Mouse (Mus musculus) heart, embryonic 14.5 days (tissue): Measurements from ENCODE around the gene Creb5. TPM values are rescaled to one million over a fixed set of nuclear protein-coding genes. Genes with fewer than 3 reads are reported as not detected.

ENCODE experiments used
- ATAC-seq: fragments of 200-750 bp; cut with Nextera tagmentation; 2 replicates; pipeline ENCODE4 v1.8.0; 2017; ENCODE audit warnings: low read depth, moderate TSS enrichment; ENCODE audit not compliant: insufficient number of reproducible peaks, insufficient read depth, low FRiP score
- H3K27ac ChIP-seq, 2 experiments: fragments of 200-500 bp in 1 of 2; fragments of 300-500 bp in 1 of 2; sonication (generic) in 1 of 2; replicated peaks in 1 of 2; 2 replicates each; pipeline ENCODE4 v1.5.1; 2012 to 2014; ENCODE audit warnings: low read depth in 2 of 2, low read length in 2 of 2, control low read depth in 1 of 2, mild to moderate bottlenecking in 1 of 2, mixed read lengths in 1 of 2; ENCODE audit not compliant: control insufficient read depth in 1 of 2, insufficient read depth in 1 of 2
- H3K27me3 ChIP-seq: fragments of 300-500 bp; sonication (generic); 2 replicates; pipeline ENCODE4 v1.6.1; 2014; ENCODE audit warnings: mild to moderate bottlenecking, low read length, control low read depth; ENCODE audit not compliant: control insufficient read depth, insufficient read depth
- H3K36me3 ChIP-seq: fragments of 300-500 bp; sonication (generic); 2 replicates; pipeline ENCODE4 v1.6.1; 2014; ENCODE audit warnings: mild to moderate bottlenecking, control low read depth, low read length, mixed read lengths; ENCODE audit not compliant: control insufficient read depth, insufficient read depth
- H3K4me1 ChIP-seq, 2 experiments: fragments of 200-500 bp in 1 of 2; fragments of 300-500 bp in 1 of 2; sonication (generic) in 1 of 2; 2 replicates each; pipeline ENCODE4 v1.6.1; 2012 to 2014; ENCODE audit warnings: low read length in 2 of 2, control low read depth in 1 of 2, mixed read lengths in 1 of 2; ENCODE audit not compliant: control insufficient read depth in 2 of 2, insufficient read depth in 2 of 2
- H3K4me2 ChIP-seq: fragments of 300-500 bp; sonication (generic); 2 replicates; pipeline ENCODE4 v1.6.1; 2014; ENCODE audit warnings: mild to moderate bottlenecking, low read length
- H3K4me3 ChIP-seq, 2 experiments: fragments of 200-500 bp in 1 of 2; fragments of 300-500 bp in 1 of 2; sonication (generic) in 1 of 2; 2 replicates each; pipeline ENCODE4 v1.5.1; 2012 to 2014; ENCODE audit warnings: low read length in 2 of 2, mild to moderate bottlenecking in 2 of 2, control low read depth in 1 of 2, low read depth in 1 of 2, moderate library complexity in 1 of 2; ENCODE audit not compliant: control insufficient read depth in 1 of 2, insufficient read depth in 1 of 2
- H3K9ac ChIP-seq: fragments of 300-500 bp; sonication (generic); 2 replicates; pipeline ENCODE4 v1.6.1; 2014; ENCODE audit warnings: mild to moderate bottlenecking, low read length
- H3K9me3 ChIP-seq: fragments of 300-500 bp; sonication (generic); 2 replicates; pipeline ENCODE4 v1.6.1; 2016; ENCODE audit warnings: low read length, control low read depth; ENCODE audit not compliant: control insufficient read depth
- WGBS: fragments of 180-500 bp; shearing (Covaris S2); extraction: QIAGEN DNeasy Blood & Tissue Kit; methylation state at CpG from one replicate; pipeline ENCODE4 v1.1.7; 2014; 5-methylcytosine and 5-hydroxymethylcytosine counted together
- polyA plus RNA-seq: library from polyadenylated mRNA; unstranded; fragments of >200 nt; fragmentation: Nextera tagmentation; extraction: Ambion mirVana; gene quantifications from 2 replicates; pipeline ENCODE4 v1.2.1, GENCODE M21; 2014

Creb5 gene
- polyA plus RNA-seq, 1 experiment from 2014 or later: 38.3 TPM

GRCm38 (mm10) chr6:53720009-53720408, 432.9 kb downstream of the Creb5 start:
- ATAC-seq: no peak
- no peak overlapping the region for H3K4me2 ChIP-seq
- no peak overlapping the region for H3K27ac ChIP-seq
- no peak overlapping the region for H3K9ac ChIP-seq
- no peaks in the 10 kb centered on the region for H3K27me3 ChIP-seq
- no peak overlapping the region for H3K4me3 ChIP-seq
- no peaks in the 10 kb centered on the region for H3K9me3 ChIP-seq
- peaks cover 0 to 3% of the 10 kb centered on the region in 2 experiments; a peak in 1 of 4 replicates for H3K4me1 ChIP-seq
- WGBS: 91% methylated on average over 3 of the region's 3 CpGs
- no peaks in the 10 kb centered on the region for H3K36me3 ChIP-seq

- no peak overlapping the region for H3K27ac ChIP-seq
- no peak overlapping the region for H3K9ac ChIP-seq
- H3K4me3 ChIP-seq: no peak overlapping the region
- no peaks in the 10 kb centered on the region for H3K9me3 ChIP-seq
- H3K27me3 ChIP-seq: no peaks in the 10 kb centered on the region
- 13% methylated on average over 9 of the region's 9 CpGs for WGBS
- ATAC-seq: no peak
- H3K4me2 ChIP-seq: no peak overlapping the region
- peaks cover 0 to 3% of the 10 kb centered on the region in 2 experiments; a peak in 1 of 4 replicates for H3K4me1 ChIP-seq
- no peaks in the 10 kb centered on the region for H3K36me3 ChIP-seq
Measured at GRCm38 (mm10) chr6:53721595-53721994, 434.5 kb downstream of the Creb5 start.

GRCm38 (mm10) chr6:53722694-53723093, 435.6 kb downstream of the Creb5 start:
- Histone ChIP-seq H3K9me3 (no peaks in the 10 kb centered on the region), H3K4me1 (peaks cover 0 to 3% of the 10 kb centered on the region in 2 experiments; a peak in 1 of 4 replicates), H3K27ac (no peak overlapping the region), H3K4me3 (no peak overlapping the region), H3K4me2 (no peak overlapping the region), H3K27me3 (no peaks in the 10 kb centered on the region), H3K9ac (no peak overlapping the region), H3K36me3 (no peaks in the 10 kb centered on the region)
- 68% methylated on average over 4 of the region's 4 CpGs for WGBS
- ATAC-seq: no peak

GRCm38 (mm10) chr6:53730487-53730886, 443.4 kb downstream of the Creb5 start:
- Histone ChIP-seq H3K9me3 (0 out of 2 replicates have a peak, but pooled peaks cover 4% of the 10 kb centered on the region), H3K27me3 (no peaks in the 10 kb centered on the region), H3K4me1 (no peaks in the 10 kb centered on the region), H3K4me3 (no peak overlapping the region), H3K27ac (no peak overlapping the region), H3K36me3 (no peaks in the 10 kb centered on the region), H3K4me2 (no peak overlapping the region), H3K9ac (no peak overlapping the region)
- no peak for ATAC-seq
- WGBS: 82% methylated on average over 7 of the region's 7 CpGs

- Histone ChIP-seq H3K27ac (no peak overlapping the region), H3K4me2 (no peak overlapping the region), H3K9ac (no peak overlapping the region), H3K9me3 (0 out of 2 replicates have a peak, but pooled peaks cover 4% of the 10 kb centered on the region), H3K36me3 (no peaks in the 10 kb centered on the region), H3K4me3 (no peak overlapping the region), H3K4me1 (no peaks in the 10 kb centered on the region), H3K27me3 (no peaks in the 10 kb centered on the region)
- no peak for ATAC-seq
- WGBS: 80% methylated on average over 5 of the region's 5 CpGs
Measured at GRCm38 (mm10) chr6:53730996-53731485, 444.0 kb downstream of the Creb5 start.

- no peak overlapping the region for H3K9ac ChIP-seq
- H3K4me2 ChIP-seq: no peak overlapping the region
- no peak overlapping the region for H3K27ac ChIP-seq
- H3K9me3 ChIP-seq: 0 out of 2 replicates have a peak, but pooled peaks cover 4% of the 10 kb centered on the region
- no peak for ATAC-seq
- 74% methylated on average over 1 of the region's 1 CpGs for WGBS
- H3K27me3 ChIP-seq: no peaks in the 10 kb centered on the region
- H3K36me3 ChIP-seq: no peaks in the 10 kb centered on the region
- H3K4me1 ChIP-seq: no peaks in the 10 kb centered on the region
- H3K4me3 ChIP-seq: no peak overlapping the region
Measured at GRCm38 (mm10) chr6:53733546-53733945, 446.5 kb downstream of the Creb5 start.

- H3K27me3 ChIP-seq: no peaks in the 10 kb centered on the region
- no peak overlapping the region for H3K4me3 ChIP-seq
- no peak for ATAC-seq
- no peak overlapping the region for H3K9ac ChIP-seq
- H3K9me3 ChIP-seq: 0 out of 2 replicates have a peak, but pooled peaks cover 4% of the 10 kb centered on the region
- no peak overlapping the region for H3K4me2 ChIP-seq
- no peaks in the 10 kb centered on the region for H3K4me1 ChIP-seq
- H3K36me3 ChIP-seq: no peaks in the 10 kb centered on the region
- WGBS: 20% methylated on average over 4 of the region's 4 CpGs
- H3K27ac ChIP-seq: no peak overlapping the region
Measured at GRCm38 (mm10) chr6:53733999-53734398, 446.9 kb downstream of the Creb5 start.

- Histone ChIP-seq H3K36me3 (no peaks in the 10 kb centered on the region), H3K4me1 (no peaks in the 10 kb centered on the region), H3K27ac (no peak overlapping the region), H3K9ac (no peak overlapping the region), H3K4me2 (no peak overlapping the region), H3K4me3 (no peak overlapping the region), H3K27me3 (no peaks in the 10 kb centered on the region), H3K9me3 (0 out of 2 replicates have a peak, but pooled peaks cover 4% of the 10 kb centered on the region)
- no peak for ATAC-seq
- WGBS: 78% methylated on average over 6 of the region's 6 CpGs
Measured at GRCm38 (mm10) chr6:53735696-53736095, 448.6 kb downstream of the Creb5 start.
